Mouse (Mus musculus) thymus, postnatal 36 days (tissue): ENCODE data around the gene Rph3a.
A peak's percentile ranks its signal among the peaks of the same experiment; 100 is the strongest.
"Not testable (repeated sequence)": the region's sequence is repeated elsewhere in the genome, so short reads cannot be mapped to it uniquely, and the experiment has no call there.

ENCODE experiments used
- DNase-seq, 2 experiments: peaks; one replicate each; pipeline ENCODE4 v3.0.0; 2022; ENCODE audit warnings: mixed read lengths in 2 of 2

The Rph3a gene

GRCm38 (mm10) chr5:120971326-120971725 is 38.6 kb downstream of the Rph3a start:
- no peak for DNase-seq

- no peak for DNase-seq
These were observed 40.2 kb downstream of the Rph3a start for GRCm38 (mm10) chr5:120969703-120970102.

GRCm38 (mm10) chr5:120968799-120969198 is 41.1 kb downstream of the Rph3a start:
- no peak for DNase-seq

- no peak for DNase-seq
These were observed 41.8 kb downstream of the Rph3a start for GRCm38 (mm10) chr5:120968134-120968532.

GRCm38 (mm10) chr5:120967355-120968133 is 42.3 kb downstream of the Rph3a start:
- DNase-seq, result no peak

- DNase-seq, result no peak
These were observed 43.0 kb downstream of the Rph3a start for GRCm38 (mm10) chr5:120966894-120967293.

- no peak for DNase-seq
These were observed 43.7 kb downstream of the Rph3a start for GRCm38 (mm10) chr5:120966156-120966555.

- no peak for DNase-seq
These were observed 48.9 kb downstream of the Rph3a start for GRCm38 (mm10) chr5:120961004-120961403.

GRCm38 (mm10) chr5:120953974-120954373 is 55.9 kb downstream of the Rph3a start:
- peak in 1 of 2 experiments; percentile 11 for DNase-seq

GRCm38 (mm10) chr5:120952242-120952770 is 57.6 kb downstream of the Rph3a start:
- no peak for DNase-seq

- no peak for DNase-seq
These were observed 67.8 kb downstream of the Rph3a start for GRCm38 (mm10) chr5:120942076-120942475.

GRCm38 (mm10) chr5:120938586-120938985 is 71.3 kb downstream of the Rph3a start:
- no peak for DNase-seq

GRCm38 (mm10) chr5:120937841-120938240 is 72.1 kb downstream of the Rph3a start:
- no peak for DNase-seq

- no peak for DNase-seq
These were observed 75.9 kb downstream of the Rph3a start for GRCm38 (mm10) chr5:120933966-120934365.

GRCm38 (mm10) chr5:120927036-120927435 is 82.9 kb downstream of the Rph3a start:
- no peak for DNase-seq

GRCm38 (mm10) chr5:120926311-120926710 is 83.6 kb downstream of the Rph3a start:
- not testable (repeated sequence) for DNase-seq

- DNase-seq, result not testable (repeated sequence)
These were observed 85.4 kb downstream of the Rph3a start for GRCm38 (mm10) chr5:120924520-120924919.

- no peak for DNase-seq
These were observed 85.9 kb downstream of the Rph3a start for GRCm38 (mm10) chr5:120923969-120924368.

GRCm38 (mm10) chr5:120920296-120920695 is 89.6 kb downstream of the Rph3a start:
- no peak for DNase-seq

- DNase-seq, result not testable (repeated sequence)
These were observed 90.5 kb downstream of the Rph3a start for GRCm38 (mm10) chr5:120919156-120919935.

- DNase-seq, result not testable (repeated sequence)
These were observed 95.7 kb downstream of the Rph3a start, which contains the start of gene Oas1d for GRCm38 (mm10) chr5:120914204-120914603. Gene Oas1d (plus strand): TSS chr5:120914536.

- no peak for DNase-seq
These were observed 101.5 kb downstream of the Rph3a start for GRCm38 (mm10) chr5:120908196-120908920.
